In genomic region chr6:85803180-85803579, GRCm38 (mm10) we compare ENCODE assay signal across 25 mouse cellular contexts. TPM values are rescaled to one million over a fixed set of nuclear protein-coding genes. Genes with fewer than 3 reads are reported as not detected.
DNase-seq lines count a peak whose midpoint lies in the region; ATAC-seq and TF ChIP-seq lines count a peak whose summit lies in the region.
"Not testable (repeated sequence)": the region's sequence is repeated elsewhere in the genome, so short reads cannot be mapped to it uniquely, and the experiment has no call there.
"Had no signal": no experiment of that assay in that cellular context is flagged by ENCODE, and none has a peak within 500 bp of the region (broad histone marks: within the 10 kb centered on the region; RNA-seq: fewer than 3 reads in every experiment).

No protein-coding gene starts in this region.

- not testable (repeated sequence) for H3K27me3 ChIP-seq in lung, postnatal 0 days (replicated peaks; ENCODE audit: insufficient read depth, low read length)

- not testable (repeated sequence) for H3K36me3 ChIP-seq in lung, postnatal 0 days (ENCODE audit: insufficient read depth, low read length)

- TF ChIP-seq CTCF in lung, postnatal 0 days (IDR thresholded peaks at IDR 0.05), result not testable (repeated sequence)

- not testable (repeated sequence) for H3K9me3 ChIP-seq in lung, postnatal 0 days (ENCODE audit: low read length)

- ATAC-seq in lung, postnatal 0 days, result peak; percentile 32; the same call in 1 of the 2 replicates

- H3K4me2 ChIP-seq in lung, postnatal 0 days (replicated peaks; ENCODE audit: low read depth, low read length), result not testable (repeated sequence)

- 44% methylated on average over 5 of the region's 5 CpGs for WGBS in lung, postnatal 0 days

- H3K4me3 ChIP-seq in lung, postnatal 0 days (ENCODE audit: low read depth, low read length), result not testable (repeated sequence)

- not testable (repeated sequence) for TF ChIP-seq EP300 in lung, postnatal 0 days (IDR thresholded peaks at IDR 0.05)

- H3K9ac ChIP-seq in lung, postnatal 0 days (replicated peaks; ENCODE audit: low read depth), result not testable (repeated sequence)

- not testable (repeated sequence) for H3K27ac ChIP-seq in lung, postnatal 0 days (ENCODE audit: low read length)

- H3K4me1 ChIP-seq in lung, postnatal 0 days (ENCODE audit: insufficient read depth, low read depth, low read length), result not testable (repeated sequence)

- peak; percentile 23 for DNase-seq in adrenal gland, postnatal 10 days
- peak; percentile 22 for DNase-seq in gastrocnemius, postnatal 25 days
- DNase-seq in heart, adult 9 months (ENCODE audit: low spot score in 2 of 2), result peak; percentile 49 to 51
- DNase-seq in kidney, adult 11 months, result peak; percentile 60
- DNase-seq in kidney, postnatal 25 days, result peak; percentile 24 to 44
- not testable (repeated sequence) for DNase-seq in lung, postnatal 0 days (ENCODE audit: low spot score)
- peak; percentile 9 to 32 for DNase-seq in lung, postnatal 4 days

RNA-seq across cellular contexts. Expression of gene Nat8f6, which starts 17.6 kb away (rescaled TPM):
- under 1 TPM; 0.21 to 0.33 TPM for total RNA-seq in adrenal gland, postnatal 10 days (2021)
- under 1 TPM in 1 of 2 experiments, not detected in 1; 0.46 TPM for total RNA-seq in gastrocnemius, postnatal 25 days (2021)
- not detected in 2 replicates for polyA plus RNA-seq in lung, postnatal 0 days (2015; fragmentation: Nextera tagmentation; extraction: Ambion mirVana)
- total RNA-seq: granulocyte monocyte progenitor cell, adult 5-6 weeks; hematopoietic stem cell, adult 5-6 weeks; midbrain, postnatal 0 days had no signal
- polyA plus RNA-seq: embryonic facial prominence, embryonic 14.5 days; erythroblast, embryonic 14.5 days; forebrain, embryonic 11.5 days; forebrain, embryonic 16.5 days; heart, embryonic 14.5 days; hindbrain, embryonic 14.5 days; intestine, postnatal 0 days; limb, embryonic 11.5 days; liver, embryonic 15.5 days; lung, embryonic 16.5 days; midbrain, embryonic 12.5 days; midbrain, postnatal 0 days; myocyte; neural tube, embryonic 12.5 days; stomach, postnatal 0 days had no signal

RNA-seq across cellular contexts. Expression of gene Nat8f5, which starts 17.6 kb away (rescaled TPM):
- under 1 TPM; 0.27 to 0.91 TPM for total RNA-seq in adrenal gland, postnatal 10 days (2021)
- total RNA-seq in gastrocnemius, postnatal 25 days (2021), result not detected
- polyA plus RNA-seq in lung, postnatal 0 days (2015; fragmentation: Nextera tagmentation; extraction: Ambion mirVana), result 0.19 TPM in 1 of 2 replicates, not detected in the other
- total RNA-seq: granulocyte monocyte progenitor cell, adult 5-6 weeks; hematopoietic stem cell, adult 5-6 weeks had no signal
- polyA plus RNA-seq: embryonic facial prominence, embryonic 14.5 days; erythroblast, embryonic 14.5 days; forebrain, embryonic 11.5 days; forebrain, embryonic 16.5 days; heart, embryonic 14.5 days; hindbrain, embryonic 14.5 days; limb, embryonic 11.5 days; liver, embryonic 15.5 days; lung, embryonic 16.5 days; midbrain, embryonic 12.5 days; myocyte; neural tube, embryonic 12.5 days had no signal

RNA-seq across cellular contexts. Expression of gene Nat8, which starts 28.7 kb away (rescaled TPM):
- 1 to 10 TPM in 1 of 2 experiments, under 1 TPM in 1; 0.90 to 1.1 TPM for total RNA-seq in adrenal gland, postnatal 10 days (2021)
- total RNA-seq in gastrocnemius, postnatal 25 days (2021), result not detected
- not detected in 2 replicates for polyA plus RNA-seq in lung, postnatal 0 days (2015; fragmentation: Nextera tagmentation; extraction: Ambion mirVana)
- total RNA-seq: gastrocnemius, postnatal 10 days; granulocyte monocyte progenitor cell, adult 5-6 weeks; hematopoietic stem cell, adult 5-6 weeks had no signal
- polyA plus RNA-seq: embryonic facial prominence, embryonic 14.5 days; erythroblast, embryonic 14.5 days; forebrain, embryonic 11.5 days; forebrain, embryonic 16.5 days; heart, embryonic 14.5 days; limb, embryonic 11.5 days; lung, embryonic 16.5 days; midbrain, embryonic 12.5 days; myocyte; neural tube, embryonic 12.5 days; stomach, postnatal 0 days had no signal

RNA-seq across cellular contexts. Expression of gene Nat8f3, which starts 37.6 kb away (rescaled TPM):
- total RNA-seq in adrenal gland, postnatal 10 days (2021), result not detected
- under 1 TPM in 1 of 2 experiments, not detected in 1; 0.46 TPM for total RNA-seq in gastrocnemius, postnatal 25 days (2021)
- polyA plus RNA-seq in lung, postnatal 0 days (2015; fragmentation: Nextera tagmentation; extraction: Ambion mirVana), result not detected in 2 replicates
- total RNA-seq: granulocyte monocyte progenitor cell, adult 5-6 weeks; hematopoietic stem cell, adult 5-6 weeks had no signal
- polyA plus RNA-seq: embryonic facial prominence, embryonic 14.5 days; erythroblast, embryonic 14.5 days; heart, embryonic 14.5 days; intestine, postnatal 0 days; liver, embryonic 15.5 days; lung, embryonic 16.5 days; myocyte; neural tube, embryonic 12.5 days; stomach, postnatal 0 days had no signal
